Mouse (Mus musculus) frontal cortex, adult 2 months (tissue): ENCODE measurements around the gene Tmc7. TPM values are rescaled to one million over a fixed set of nuclear protein-coding genes. Genes with fewer than 3 reads are reported as not detected.

ENCODE experiments used
- DNase-seq, 2 experiments: peaks; one replicate each; pipeline ENCODE4 v3.0.0; 2022; ENCODE audit warnings: low spot score in 1 of 2; ENCODE audit errors: extremely low spot score in 1 of 2
- polyA plus RNA-seq: library from polyadenylated mRNA; depleted of rRNA; stranded (reverse); fragments of >200 nt; gene quantifications from 2 replicates; pipeline ENCODE4 v1.2.3, GENCODE M21; 2012; rRNA removed

The Tmc7 gene
- 12.5 and 13.4 TPM in 2 replicates for polyA plus RNA-seq

- DNase-seq: peak; percentile 45 to 87
Measured at GRCm38 (mm10) chr7:118584257-118584907, at the start of gene Tmc7. Gene Tmc7 (minus strand): TSS chr7:118584736.

- DNase-seq: no peak
Measured at GRCm38 (mm10) chr7:118633951-118634350, 49.4 kb upstream of the Tmc7 start.

DNA sequence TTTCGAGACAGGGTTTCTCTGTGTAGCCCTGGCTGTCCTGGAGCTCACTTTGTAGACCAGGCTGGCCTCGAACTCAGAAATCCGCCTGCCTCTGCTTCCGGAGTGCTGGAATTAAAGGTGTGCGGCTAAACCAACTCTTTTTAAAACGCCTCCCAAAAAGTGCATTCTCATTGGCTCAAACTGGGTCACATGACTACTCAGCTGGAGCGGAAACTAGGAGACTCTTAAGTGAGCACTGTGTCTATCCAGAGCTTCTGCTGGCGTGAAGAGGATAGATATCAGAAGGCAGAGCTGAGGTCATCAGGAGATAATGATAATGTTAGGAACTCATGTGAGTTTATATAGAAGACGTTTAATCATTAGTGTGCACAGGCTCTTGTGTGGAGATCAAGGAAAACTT, 48.6 kb upstream of the Tmc7 start:
- no peak for DNase-seq

DNA sequence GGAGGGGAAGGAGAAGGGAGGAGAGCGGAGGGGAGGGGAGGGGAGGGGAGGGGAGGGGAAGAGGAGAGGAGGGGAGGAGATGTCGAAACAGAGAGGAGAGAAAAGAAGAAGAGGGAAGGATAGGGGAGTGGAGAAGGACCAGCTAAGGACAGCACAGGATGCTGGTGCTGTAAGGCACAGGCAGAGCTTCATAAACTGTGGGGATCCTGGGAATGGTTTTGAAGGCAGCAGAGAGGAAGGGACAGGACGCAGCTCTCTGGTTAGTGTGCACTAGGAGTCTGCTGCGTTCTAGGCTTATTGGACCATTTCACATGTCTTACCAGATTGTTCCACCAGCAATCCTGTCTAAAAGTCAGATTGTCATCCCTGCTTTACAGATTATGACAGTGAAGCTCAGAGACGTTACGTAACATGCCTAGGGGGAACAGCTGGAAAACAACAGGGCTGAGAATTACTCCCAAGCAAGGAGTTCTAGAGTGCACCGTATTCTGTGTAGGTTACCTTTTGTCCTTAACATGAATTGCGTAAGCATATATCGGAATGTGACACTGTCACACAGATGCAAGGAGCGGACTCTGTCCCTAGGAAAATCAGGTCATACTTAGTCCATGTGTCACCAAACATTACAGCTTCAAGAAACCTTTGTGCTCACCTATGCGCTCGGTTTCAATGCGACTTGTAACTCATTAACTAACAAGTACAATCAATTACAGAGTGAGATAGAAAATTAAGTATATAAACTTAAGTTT, 43.2 kb upstream of the Tmc7 start:
- DNase-seq: no peak

- no peak for DNase-seq
Measured at GRCm38 (mm10) chr7:118621094-118621493, 36.6 kb upstream of the Tmc7 start.

- no peak for DNase-seq
Measured at GRCm38 (mm10) chr7:118620243-118620906, 35.8 kb upstream of the Tmc7 start.

DNA sequence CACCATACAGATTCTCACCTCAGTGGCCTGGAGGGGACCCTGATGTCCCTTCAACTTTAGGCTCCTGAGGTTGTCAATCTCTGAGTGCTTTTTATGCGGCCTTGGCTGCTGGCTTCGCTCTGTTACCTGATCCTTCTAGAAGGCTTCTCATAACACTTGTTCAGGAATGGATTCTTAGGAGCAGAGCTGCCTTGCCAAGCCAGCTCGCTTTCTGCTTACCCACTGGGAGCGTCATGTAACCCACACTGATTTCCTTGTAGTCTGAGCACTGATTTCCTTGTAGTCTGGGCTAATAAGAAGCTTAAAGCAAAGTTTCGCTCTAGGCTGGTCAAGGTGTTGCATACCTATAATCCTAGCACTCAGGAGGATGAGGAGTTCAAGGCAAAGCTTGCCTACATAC, 33.6 kb upstream of the Tmc7 start:
- no peak for DNase-seq

GRCm38 (mm10) chr7:118614076-118614475, 29.5 kb upstream of the Tmc7 start:
- no peak for DNase-seq

GRCm38 (mm10) chr7:118611933-118612332, 27.4 kb upstream of the Tmc7 start:
- no peak for DNase-seq

DNA sequence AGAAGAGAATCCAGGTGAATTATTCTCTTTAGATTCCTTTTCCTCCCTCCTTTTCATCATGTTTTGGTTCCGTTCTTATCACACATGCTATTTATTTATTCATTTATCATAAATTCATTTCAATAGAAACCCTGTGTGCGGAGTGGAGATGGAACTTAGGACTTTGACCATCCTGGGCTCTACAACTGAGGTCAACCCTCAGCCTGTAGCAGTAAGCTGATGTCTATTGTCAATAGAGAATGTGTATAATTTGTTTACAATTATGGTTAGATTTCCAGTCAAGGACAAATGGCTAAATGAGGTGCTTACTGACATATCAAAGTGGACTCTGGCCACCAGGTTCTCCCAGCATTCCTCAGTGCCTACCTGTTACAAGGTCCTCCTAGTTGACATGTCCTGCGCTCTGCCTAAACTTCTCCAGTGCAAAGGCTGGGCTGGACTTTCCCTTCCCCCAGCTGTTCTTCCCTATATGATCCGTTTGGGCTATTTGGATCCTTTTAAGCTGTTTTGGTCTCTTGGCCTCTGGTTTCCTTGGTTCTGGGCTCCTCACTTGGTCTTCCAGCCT, 26.7 kb upstream of the Tmc7 start:
- DNase-seq: no peak

- no peak for DNase-seq
Measured at GRCm38 (mm10) chr7:118610721-118611120, 26.2 kb upstream of the Tmc7 start.

- DNase-seq: no peak
Measured at GRCm38 (mm10) chr7:118609815-118610214, 25.3 kb upstream of the Tmc7 start.

GRCm38 (mm10) chr7:118604842-118605241, 20.3 kb upstream of the Tmc7 start:
- no peak for DNase-seq

DNA sequence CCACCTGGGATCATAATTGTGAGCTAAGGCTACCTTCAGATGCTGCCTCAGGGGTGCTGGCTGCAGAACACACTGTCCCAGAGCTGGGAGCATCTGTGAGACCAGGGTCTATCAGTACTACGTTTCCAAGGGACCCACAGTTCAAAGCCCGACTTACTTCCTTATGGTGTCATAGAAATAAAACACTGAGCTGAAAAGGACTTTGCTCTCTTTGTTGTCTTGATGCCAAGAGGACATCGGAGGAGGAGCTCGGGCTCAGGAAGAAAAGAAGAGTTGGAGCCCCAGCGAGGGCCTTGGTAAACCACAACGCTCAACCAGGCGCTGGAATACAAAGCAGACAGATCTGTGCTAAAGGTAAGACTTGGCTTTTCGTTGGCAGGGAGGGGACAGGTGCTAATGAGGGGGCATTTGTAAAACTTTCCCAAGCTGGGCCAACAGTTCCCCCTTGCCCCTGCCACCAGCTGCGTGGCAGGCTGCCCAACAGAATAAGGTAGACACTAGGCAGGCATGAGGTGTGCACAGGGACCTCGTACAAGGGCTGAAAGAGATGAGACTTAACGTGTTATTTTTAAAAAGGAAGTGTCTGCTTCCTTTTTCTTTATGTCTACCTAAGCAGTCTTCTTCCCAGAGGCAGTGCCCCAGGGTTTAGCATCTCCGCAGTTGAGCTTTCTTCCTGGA, 15.6 kb upstream of the Tmc7 start:
- no peak for DNase-seq

GRCm38 (mm10) chr7:118597201-118597600, 12.7 kb upstream of the Tmc7 start, which contains the start of gene Tmc5:
Gene Tmc5 (plus strand): TSS chr7:118597297.
- no peak for DNase-seq

DNA sequence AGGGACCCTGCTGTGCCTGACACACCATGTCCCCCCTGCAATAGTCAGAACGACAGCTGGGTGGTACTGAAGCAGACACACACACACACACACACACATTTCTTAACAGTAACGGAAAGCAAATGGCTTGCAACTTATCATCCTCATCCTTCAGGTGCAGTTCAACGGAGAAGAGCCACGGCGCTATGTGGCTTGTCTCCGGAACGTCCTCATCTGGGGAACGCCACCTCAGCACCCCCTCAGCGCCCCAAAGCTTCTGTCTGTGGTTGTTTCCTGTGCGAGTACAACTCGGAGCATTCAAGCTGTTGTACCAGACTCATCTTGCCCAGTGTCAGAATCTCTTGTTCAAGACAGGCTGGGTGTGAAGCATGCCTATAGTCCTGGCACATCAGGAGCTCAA, 11.7 kb upstream of the Tmc7 start:
- no peak for DNase-seq

DNA sequence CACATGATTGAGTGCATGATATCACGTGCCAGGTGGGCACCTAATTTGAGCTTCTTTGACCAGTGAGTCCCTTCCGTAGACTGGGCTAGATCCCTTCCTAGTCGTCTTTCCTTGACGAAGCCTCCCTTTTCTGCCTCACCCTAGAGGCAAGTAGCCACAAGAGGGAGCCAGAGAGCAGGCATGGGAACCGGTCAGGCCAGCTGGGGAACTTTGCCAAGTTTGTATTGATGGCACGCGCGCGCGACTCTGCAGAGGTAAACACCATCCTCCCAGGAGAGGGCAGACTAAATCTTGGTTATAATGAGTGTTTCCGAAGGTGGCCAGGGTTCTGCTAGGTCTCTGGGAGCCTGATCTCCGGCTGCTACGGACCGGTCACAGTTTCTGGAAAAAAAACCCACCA, 10.7 kb upstream of the Tmc7 start:
- DNase-seq: peak; percentile 74 to 98

GRCm38 (mm10) chr7:118594611-118595010, 10.1 kb upstream of the Tmc7 start:
- no peak for DNase-seq

- DNase-seq: peak; percentile 64 to 74
Measured at GRCm38 (mm10) chr7:118593567-118594407, 9.3 kb upstream of the Tmc7 start.

GRCm38 (mm10) chr7:118592146-118592545, 7.6 kb upstream of the Tmc7 start:
- DNase-seq: peak in 1 of 2 experiments; percentile 31
